Mouse (Mus musculus) neural tube, embryonic 11.5 days (tissue): ENCODE results near the gene Preb. TPM values are rescaled to one million over a fixed set of nuclear protein-coding genes. Genes with fewer than 3 reads are reported as not detected.

Experiments
- ATAC-seq: fragments of 200-750 bp; cut with Nextera tagmentation; 2 replicates; pipeline ENCODE4 v1.8.0; 2017; ENCODE audit warnings: moderate number of reproducible peaks, mild to moderate bottlenecking, moderate TSS enrichment, moderate library complexity; ENCODE audit not compliant: insufficient read depth, low FRiP score, low TSS enrichment
- DNase-seq: peaks from one replicate; pipeline ENCODE4 v3.0.0-alpha.2; 2015; ENCODE audit warnings: low spot score
- H3K27ac ChIP-seq: fragments of 300-500 bp; sonication (generic); 2 replicates; pipeline ENCODE4 v1.5.1; 2014; ENCODE audit warnings: low read depth, mild to moderate bottlenecking, low read length
- H3K27me3 ChIP-seq: fragments of 300-500 bp; sonication (generic); 2 replicates; pipeline ENCODE4 v1.6.1; 2014; ENCODE audit warnings: mild to moderate bottlenecking, low read length, mixed read lengths; ENCODE audit not compliant: control insufficient read depth, insufficient read depth
- H3K36me3 ChIP-seq: fragments of 300-500 bp; sonication (generic); 2 replicates; pipeline ENCODE4 v1.6.1; 2014; ENCODE audit warnings: mild to moderate bottlenecking, low read length, moderate library complexity, mixed read lengths; ENCODE audit not compliant: control insufficient read depth, insufficient read depth
- H3K4me1 ChIP-seq: fragments of 300-500 bp; sonication (generic); 2 replicates; pipeline ENCODE4 v1.6.1; 2014; ENCODE audit warnings: low read length, mixed read lengths; ENCODE audit not compliant: control insufficient read depth, insufficient read depth
- H3K4me2 ChIP-seq: fragments of 300-500 bp; sonication (generic); 2 replicates; pipeline ENCODE4 v1.6.1; 2014; ENCODE audit warnings: low read depth, mild to moderate bottlenecking, moderate library complexity
- H3K4me3 ChIP-seq: fragments of 300-500 bp; sonication (generic); 2 replicates; pipeline ENCODE4 v1.5.1; 2014; ENCODE audit warnings: low read depth, low read length
- H3K9ac ChIP-seq: fragments of 300-500 bp; sonication (generic); 2 replicates; pipeline ENCODE4 v1.6.1; 2014; ENCODE audit warnings: mild to moderate bottlenecking, low read length
- H3K9me3 ChIP-seq: fragments of 300-500 bp; sonication (generic); 2 replicates; pipeline ENCODE4 v1.6.1; 2016; ENCODE audit warnings: low read length; ENCODE audit not compliant: control insufficient read depth
- WGBS: fragments of 180-500 bp; shearing (Covaris S2); extraction: QIAGEN DNeasy Blood & Tissue Kit; methylation state at CpG from one replicate; pipeline ENCODE4 v1.1.7; 2014; 5-methylcytosine and 5-hydroxymethylcytosine counted together
- polyA plus RNA-seq: library from polyadenylated mRNA; unstranded; fragments of >200 nt; fragmentation: Nextera tagmentation; extraction: Ambion mirVana; gene quantifications from 2 replicates; pipeline ENCODE4 v1.2.1, GENCODE M21; 2014

Gene Preb
- 101 and 108 TPM in 2 replicates for polyA plus RNA-seq

DNA sequence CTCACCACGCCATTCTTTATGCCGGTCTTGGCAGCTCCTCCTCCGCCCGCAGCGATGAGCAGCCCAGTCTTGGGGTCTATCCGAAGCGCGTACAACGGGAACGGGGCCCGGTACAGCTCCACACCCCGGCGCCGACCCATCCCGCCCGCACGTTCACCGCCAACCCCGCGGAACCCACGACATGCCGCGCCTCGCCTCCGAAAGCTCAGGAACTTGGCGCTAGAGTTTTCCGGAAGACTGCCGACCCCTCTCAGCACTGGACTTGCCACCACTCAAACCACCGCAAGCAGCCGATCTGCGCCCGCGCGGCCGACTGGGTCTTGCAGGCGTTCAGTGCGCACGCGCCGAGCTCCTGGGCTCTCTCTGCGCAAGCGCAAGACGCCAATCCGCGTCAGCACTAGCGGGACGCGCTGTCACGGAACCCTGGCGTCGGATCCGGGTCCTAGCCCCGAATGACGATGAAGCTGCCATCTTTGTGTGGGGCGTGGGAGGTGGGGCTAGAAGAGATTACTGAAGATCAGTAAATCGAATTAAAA, at the start of gene Preb:
Preb (minus strand) TSS at position 396 of the 536 bp plus-strand sequence.
- under 1% methylated on average over 56 of the region's 56 CpGs for WGBS
- DNase-seq (peak; percentile 99), ATAC-seq (peak; percentile 89)
- H3K27ac ChIP-seq = peak within 1 kb of the TSS; percentile 82
- H3K4me2 ChIP-seq = peak within 1 kb of the TSS; percentile 92
- no peaks in the 10 kb centered on the region for H3K27me3 ChIP-seq
- peak within 1 kb of the TSS; percentile 86 for H3K4me3 ChIP-seq
- peak within 1 kb of the TSS; percentile 84 for H3K9ac ChIP-seq
- H3K36me3 ChIP-seq = peaks cover 15% of the 10 kb centered on the region
- H3K9me3 ChIP-seq = no peaks in the 10 kb centered on the region
- peaks cover 11% of the 10 kb centered on the region for H3K4me1 ChIP-seq

- H3K9ac ChIP-seq = no peak overlapping the region
- 7% methylated on average over 5 of the region's 5 CpGs for WGBS
- no peak overlapping the region for H3K4me2 ChIP-seq
- no peaks in the 10 kb centered on the region for H3K9me3 ChIP-seq
- H3K27ac ChIP-seq = no peak overlapping the region
- DNase-seq (peak; percentile 91), ATAC-seq (no peak)
- no peaks in the 10 kb centered on the region for H3K4me1 ChIP-seq
- no peak overlapping the region for H3K4me3 ChIP-seq
- no peaks in the 10 kb centered on the region for H3K27me3 ChIP-seq
- H3K36me3 ChIP-seq = no peaks in the 10 kb centered on the region
Measured at GRCm38 (mm10) chr5:31004184-31004583, 44.0 kb upstream of the Preb start.

DNA sequence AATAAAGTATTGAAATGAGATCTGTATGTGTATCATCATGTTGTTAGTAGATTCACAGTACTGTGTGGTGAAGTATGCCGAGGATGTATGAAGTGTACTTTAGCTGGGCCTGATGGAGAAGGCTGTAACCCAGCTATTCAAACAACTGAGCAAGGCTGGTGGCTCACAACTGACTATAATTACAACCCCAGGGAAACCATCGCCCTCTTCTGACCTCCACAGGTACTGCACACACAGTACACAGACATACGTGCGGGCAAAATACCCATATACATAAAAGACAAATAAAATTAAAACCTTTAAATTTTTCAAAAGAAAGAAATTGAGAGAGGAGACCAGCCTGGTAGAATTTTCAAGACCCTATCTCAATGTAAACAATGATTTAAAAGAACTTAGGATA, 41.4 kb upstream of the Preb start:
- H3K27me3 ChIP-seq = no peaks in the 10 kb centered on the region
- H3K36me3 ChIP-seq = no peaks in the 10 kb centered on the region
- H3K4me1 ChIP-seq = no peaks in the 10 kb centered on the region
- H3K9ac ChIP-seq = no peak overlapping the region
- DNase-seq = no peak
- 78% methylated on average over 4 of the region's 4 CpGs for WGBS
- no peaks in the 10 kb centered on the region for H3K9me3 ChIP-seq
- no peak overlapping the region for H3K4me2 ChIP-seq
- H3K4me3 ChIP-seq = no peak overlapping the region
- no peak for ATAC-seq
- no peak overlapping the region for H3K27ac ChIP-seq

- no peak for ATAC-seq
- DNase-seq = no peak
- WGBS = 79% methylated on average over 2 of the region's 2 CpGs
Measured at GRCm38 (mm10) chr5:31000993-31001392, 40.8 kb upstream of the Preb start.

DNA sequence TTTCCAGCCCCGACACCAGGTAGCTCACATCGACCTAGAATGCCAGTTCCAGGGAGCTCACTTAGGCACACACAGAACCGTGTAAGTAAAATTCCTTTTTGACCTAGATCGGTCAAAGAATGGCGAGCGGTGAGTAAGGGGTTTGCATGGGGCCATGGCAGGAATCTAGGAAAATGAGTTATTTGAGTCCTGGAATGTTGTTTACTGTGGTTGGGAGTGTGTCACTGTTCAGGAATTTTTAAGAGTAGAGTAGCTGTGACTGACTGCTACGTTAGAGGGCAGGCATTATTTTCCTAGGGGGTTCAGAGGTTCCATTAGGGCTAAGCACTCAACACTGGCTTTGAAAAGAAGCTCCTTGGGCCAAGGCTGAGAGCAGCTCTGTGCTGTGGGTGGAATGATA, 40.0 kb upstream of the Preb start:
- H3K4me3 ChIP-seq = no peak overlapping the region
- no peak overlapping the region for H3K27ac ChIP-seq
- DNase-seq (no peak), ATAC-seq (no peak)
- no peaks in the 10 kb centered on the region for H3K4me1 ChIP-seq
- H3K4me2 ChIP-seq = no peak overlapping the region
- no peaks in the 10 kb centered on the region for H3K9me3 ChIP-seq
- no peak overlapping the region for H3K9ac ChIP-seq
- no peaks in the 10 kb centered on the region for H3K36me3 ChIP-seq
- 80% methylated on average over 7 of the region's 7 CpGs for WGBS
- H3K27me3 ChIP-seq = no peaks in the 10 kb centered on the region

More at GRCm38 (mm10) chr5:31000993-31001392, 40.8 kb upstream of the Preb start:
- Histone ChIP-seq H3K9me3 (no peaks in the 10 kb centered on the region), H3K4me2 (no peak overlapping the region), H3K4me3 (no peak overlapping the region), H3K27ac (no peak overlapping the region), H3K27me3 (no peaks in the 10 kb centered on the region), H3K36me3 (no peaks in the 10 kb centered on the region), H3K4me1 (no peaks in the 10 kb centered on the region), H3K9ac (no peak overlapping the region)

- no peaks in the 10 kb centered on the region for H3K27me3 ChIP-seq
- 78% methylated on average over 5 of the region's 5 CpGs for WGBS
- no peak for DNase-seq
- no peaks in the 10 kb centered on the region for H3K36me3 ChIP-seq
- H3K4me2 ChIP-seq = no peak overlapping the region
- H3K9me3 ChIP-seq = no peaks in the 10 kb centered on the region
- H3K27ac ChIP-seq = no peak overlapping the region
- no peaks in the 10 kb centered on the region for H3K4me1 ChIP-seq
- no peak overlapping the region for H3K9ac ChIP-seq
- no peak for ATAC-seq
- no peak overlapping the region for H3K4me3 ChIP-seq
Measured at GRCm38 (mm10) chr5:30999324-30999723, 39.2 kb upstream of the Preb start.

DNA sequence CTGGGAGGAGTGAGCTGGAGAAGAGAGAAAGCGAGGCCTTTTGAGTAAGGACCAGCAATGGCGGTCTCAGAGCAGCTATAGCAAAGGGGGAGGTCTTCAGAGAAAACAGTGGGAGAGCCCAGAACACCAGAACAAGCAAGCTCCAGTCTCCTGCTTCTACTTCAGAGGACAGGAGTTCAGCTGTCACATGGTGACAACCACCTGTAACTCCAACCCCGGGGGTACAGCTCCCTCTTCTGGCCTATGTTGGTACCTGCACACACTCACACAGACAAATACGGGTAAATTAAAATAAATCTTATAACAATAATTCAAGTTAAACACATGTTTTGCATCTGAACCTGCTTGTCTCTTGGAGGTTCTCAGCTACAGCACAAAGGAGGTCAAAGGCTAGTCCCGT, 38.1 kb upstream of the Preb start:
- peak; percentile 28 for DNase-seq
- 22% methylated on average over 5 of the region's 5 CpGs for WGBS
- H3K4me3 ChIP-seq = no peak overlapping the region
- H3K4me1 ChIP-seq = no peaks in the 10 kb centered on the region
- H3K27ac ChIP-seq = no peak overlapping the region
- ATAC-seq = no peak
- no peaks in the 10 kb centered on the region for H3K36me3 ChIP-seq
- no peaks in the 10 kb centered on the region for H3K27me3 ChIP-seq
- no peaks in the 10 kb centered on the region for H3K9me3 ChIP-seq
- no peak overlapping the region for H3K4me2 ChIP-seq
- no peak overlapping the region for H3K9ac ChIP-seq

DNA sequence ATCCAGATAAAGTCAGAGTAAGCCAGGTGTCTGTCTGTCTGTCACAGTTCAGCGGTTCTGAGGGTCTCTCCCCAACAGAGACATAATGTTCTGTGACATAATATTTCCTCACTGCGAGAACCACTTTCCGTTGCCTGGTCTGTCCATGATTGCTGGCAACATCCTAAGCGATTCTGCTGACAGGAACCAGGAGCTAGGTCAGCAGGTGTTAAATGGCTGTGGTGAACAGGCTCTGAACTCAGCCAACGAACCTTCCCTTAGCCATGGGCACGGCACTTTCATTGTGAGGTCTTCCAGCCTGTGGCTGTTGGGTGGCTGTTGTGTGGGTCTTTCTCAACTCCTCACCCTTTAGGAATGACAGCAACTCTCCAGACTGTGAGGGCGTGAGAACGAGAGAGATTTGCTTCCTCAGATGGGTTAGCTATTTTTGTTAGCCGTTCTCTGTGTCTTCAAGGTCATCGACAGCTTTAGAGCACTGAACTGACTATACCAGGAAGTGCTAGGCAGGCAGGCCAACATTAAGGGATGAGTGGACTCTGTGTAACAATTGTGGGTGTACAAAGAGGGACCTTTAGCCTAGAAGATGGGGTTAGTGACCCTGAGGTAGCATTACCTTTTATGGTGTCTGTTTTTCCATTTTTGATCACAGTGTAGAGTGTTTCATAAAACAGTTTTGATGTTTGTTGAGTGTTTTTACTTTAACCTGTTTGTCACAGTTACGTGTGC, 34.9 kb upstream of the Preb start:
- 75% methylated on average over 11 of the region's 11 CpGs for WGBS
- Histone ChIP-seq H3K9me3 (no peaks in the 10 kb centered on the region), H3K4me2 (no peak overlapping the region), H3K36me3 (no peaks in the 10 kb centered on the region), H3K9ac (no peak overlapping the region), H3K4me1 (no peaks in the 10 kb centered on the region), H3K27me3 (no peaks in the 10 kb centered on the region), H3K4me3 (no peak overlapping the region), H3K27ac (no peak overlapping the region)
- DNase-seq (no peak), ATAC-seq (no peak)

- H3K4me3 ChIP-seq = no peak overlapping the region
- 72% methylated on average over 3 of the region's 3 CpGs for WGBS
- ATAC-seq (no peak), DNase-seq (no peak)
- no peaks in the 10 kb centered on the region for H3K27me3 ChIP-seq
- H3K4me2 ChIP-seq = no peak overlapping the region
- H3K4me1 ChIP-seq = no peaks in the 10 kb centered on the region
- no peak overlapping the region for H3K9ac ChIP-seq
- no peaks in the 10 kb centered on the region for H3K9me3 ChIP-seq
- no peak overlapping the region for H3K27ac ChIP-seq
- no peaks in the 10 kb centered on the region for H3K36me3 ChIP-seq
Measured at GRCm38 (mm10) chr5:30994074-30994473, 33.9 kb upstream of the Preb start.
